Mouse (Mus musculus) embryonic facial prominence, embryonic 10.5 days (tissue): ENCODE measurements around the gene Col5a1. TPM values are rescaled to one million over a fixed set of nuclear protein-coding genes. Genes with fewer than 3 reads are reported as not detected.

Experiments
- DNase-seq: peaks from one replicate; pipeline ENCODE4 v3.0.0-alpha.2; 2017; ENCODE audit warnings: low spot score
- H3K27ac ChIP-seq: fragments of 300-500 bp; sonication (generic); replicated peaks from 2 replicates; pipeline ENCODE4 v1.5.1; 2016; ENCODE audit warnings: mild to moderate bottlenecking
- H3K27me3 ChIP-seq: fragments of 300-500 bp; sonication (generic); replicated peaks from 2 replicates; pipeline ENCODE4 v1.6.1; 2016; ENCODE audit warnings: low read depth, mild to moderate bottlenecking; ENCODE audit not compliant: poor library complexity, severe bottlenecking
- H3K36me3 ChIP-seq: fragments of 300-500 bp; sonication (generic); replicated peaks from 2 replicates; pipeline ENCODE4 v1.6.1; 2016; ENCODE audit warnings: mild to moderate bottlenecking, moderate library complexity
- H3K4me1 ChIP-seq: fragments of 300-500 bp; sonication (generic); 2 replicates; pipeline ENCODE4 v1.6.1; 2016
- H3K4me3 ChIP-seq: fragments of 300-500 bp; sonication (generic); 2 replicates; pipeline ENCODE4 v1.5.1; 2016; ENCODE audit warnings: mild to moderate bottlenecking, moderate library complexity
- H3K9me3 ChIP-seq: fragments of 300-500 bp; sonication (generic); 2 replicates; pipeline ENCODE4 v1.6.1; 2016; ENCODE audit warnings: mild to moderate bottlenecking
- WGBS: fragments of 180-500 bp; shearing (Covaris S2); methylation state at CpG from one replicate; pipeline ENCODE4 v1.1.7; 2016; 5-methylcytosine and 5-hydroxymethylcytosine counted together
- polyA plus RNA-seq: library from polyadenylated mRNA; unstranded; fragments of >200 nt; fragmentation: Nextera tagmentation; extraction: Ambion mirVana; gene quantifications from 2 replicates; pipeline ENCODE4 v1.2.1, GENCODE M21; 2016

The Col5a1 gene
- polyA plus RNA-seq, 1 experiment from 2014 or later: 19.3 TPM

GRCm38 (mm10) chr2:28063711-28064338, 177.6 kb downstream of the Col5a1 start:
- H3K4me1 ChIP-seq: 0 out of 2 replicates have a peak, but pooled peaks cover 3% of the 10 kb centered on the region
- no peaks in the 10 kb centered on the region for H3K27me3 ChIP-seq
- H3K4me3 ChIP-seq: no peak overlapping the region
- H3K9me3 ChIP-seq: no peaks in the 10 kb centered on the region
- WGBS: 94% methylated on average over 4 of the region's 4 CpGs
- DNase-seq: no peak
- 0 out of 2 replicates have a peak overlapping the region, but pooled peaks have one; percentile 49 for H3K27ac ChIP-seq
- no peaks in the 10 kb centered on the region for H3K36me3 ChIP-seq

- 0 out of 2 replicates have a peak, but pooled peaks cover 3% of the 10 kb centered on the region for H3K4me1 ChIP-seq
- WGBS: 86% methylated on average over 7 of the region's 7 CpGs
- H3K27ac ChIP-seq: no peak overlapping the region
Observed at GRCm38 (mm10) chr2:28064339-28065080, 178.3 kb downstream of the Col5a1 start.

GRCm38 (mm10) chr2:28065081-28065651, 178.9 kb downstream of the Col5a1 start:
- WGBS: 87% methylated on average over 5 of the region's 5 CpGs
- peak overlapping the region; percentile 40; the same call in 1 of the 2 replicates for H3K27ac ChIP-seq
- no peaks in the 10 kb centered on the region for H3K27me3 ChIP-seq
- H3K36me3 ChIP-seq: no peaks in the 10 kb centered on the region
- H3K4me3 ChIP-seq: no peak overlapping the region
- H3K4me1 ChIP-seq: 0 out of 2 replicates have a peak, but pooled peaks cover 3% of the 10 kb centered on the region
- H3K9me3 ChIP-seq: no peaks in the 10 kb centered on the region
- no peak for DNase-seq

More at GRCm38 (mm10) chr2:28064339-28065080, 178.3 kb downstream of the Col5a1 start:
- Histone ChIP-seq H3K27me3 (no peaks in the 10 kb centered on the region), H3K9me3 (no peaks in the 10 kb centered on the region), H3K36me3 (no peaks in the 10 kb centered on the region), H3K4me3 (no peak overlapping the region)
- no peak for DNase-seq

- H3K27me3 ChIP-seq: no peaks in the 10 kb centered on the region
- WGBS: 74% methylated on average over 5 of the region's 5 CpGs
- 0 out of 2 replicates have a peak, but pooled peaks cover 3% of the 10 kb centered on the region for H3K4me1 ChIP-seq
- no peak overlapping the region for H3K27ac ChIP-seq
- no peak for DNase-seq
- no peaks in the 10 kb centered on the region for H3K36me3 ChIP-seq
- H3K4me3 ChIP-seq: no peak overlapping the region
- H3K9me3 ChIP-seq: no peaks in the 10 kb centered on the region
Observed at GRCm38 (mm10) chr2:28066686-28067085, 180.5 kb downstream of the Col5a1 start.

GRCm38 (mm10) chr2:28067175-28067574, 180.9 kb downstream of the Col5a1 start:
- 76% methylated on average over 6 of the region's 6 CpGs for WGBS
- DNase-seq: no peak
- H3K36me3 ChIP-seq: no peaks in the 10 kb centered on the region

GRCm38 (mm10) chr2:28067821-28068536, 181.8 kb downstream of the Col5a1 start:
- H3K27ac ChIP-seq: no peak overlapping the region; the same call in 1 of the 2 replicates
- no peaks in the 10 kb centered on the region for H3K9me3 ChIP-seq
- WGBS: 90% methylated on average over 2 of the region's 2 CpGs
- 0 out of 2 replicates have a peak, but pooled peaks cover 3% of the 10 kb centered on the region for H3K4me1 ChIP-seq
- H3K27me3 ChIP-seq: no peaks in the 10 kb centered on the region
- no peak for DNase-seq
- no peak overlapping the region for H3K4me3 ChIP-seq
- H3K36me3 ChIP-seq: no peaks in the 10 kb centered on the region

More at GRCm38 (mm10) chr2:28067175-28067574, 180.9 kb downstream of the Col5a1 start:
- Histone ChIP-seq H3K27ac (no peak overlapping the region), H3K4me3 (no peak overlapping the region), H3K27me3 (no peaks in the 10 kb centered on the region), H3K4me1 (0 out of 2 replicates have a peak, but pooled peaks cover 3% of the 10 kb centered on the region), H3K9me3 (no peaks in the 10 kb centered on the region)

- H3K4me3 ChIP-seq: no peak overlapping the region
- H3K27ac ChIP-seq: no peak overlapping the region
- no peaks in the 10 kb centered on the region for H3K27me3 ChIP-seq
- no peak for DNase-seq
- 95% methylated on average over 9 of the region's 9 CpGs for WGBS
- H3K4me1 ChIP-seq: 0 out of 2 replicates have a peak, but pooled peaks cover under 1% of the 10 kb centered on the region
- no peaks in the 10 kb centered on the region for H3K9me3 ChIP-seq
- no peaks in the 10 kb centered on the region for H3K36me3 ChIP-seq
Observed at GRCm38 (mm10) chr2:28068537-28068878, 182.3 kb downstream of the Col5a1 start.

- Histone ChIP-seq H3K4me1 (no peaks in the 10 kb centered on the region), H3K27ac (no peak overlapping the region), H3K9me3 (peaks cover 5% of the 10 kb centered on the region; the same call in 1 of the 2 replicates), H3K27me3 (no peaks in the 10 kb centered on the region), H3K36me3 (no peaks in the 10 kb centered on the region), H3K4me3 (no peak overlapping the region)
- no peak for DNase-seq
- 82% methylated on average over 7 of the region's 7 CpGs for WGBS
Observed at GRCm38 (mm10) chr2:28075616-28076187, 189.5 kb downstream of the Col5a1 start.

- H3K27me3 ChIP-seq: no peaks in the 10 kb centered on the region
- no peak within 1 kb of the TSS for H3K4me3 ChIP-seq
- no peaks in the 10 kb centered on the region for H3K9me3 ChIP-seq
- H3K36me3 ChIP-seq: no peaks in the 10 kb centered on the region
- H3K27ac ChIP-seq: no peak within 1 kb of the TSS
- WGBS: 86% methylated on average over 3 of the region's 3 CpGs
- no peak for DNase-seq
- peaks cover 11% of the 10 kb centered on the region for H3K4me1 ChIP-seq
Observed at GRCm38 (mm10) chr2:28084768-28085167, 198.5 kb downstream of the Col5a1 start, which contains the start of gene Fcnb. Fcnb (minus strand) TSS chr2:28084885.

GRCm38 (mm10) chr2:28086112-28086511, 199.9 kb downstream of the Col5a1 start:
- 79% methylated on average over 10 of the region's 10 CpGs for WGBS
- no peak for DNase-seq
- H3K4me1 ChIP-seq: peaks cover 20% of the 10 kb centered on the region
- H3K9me3 ChIP-seq: no peaks in the 10 kb centered on the region
- no peak overlapping the region for H3K4me3 ChIP-seq
- no peaks in the 10 kb centered on the region for H3K36me3 ChIP-seq
- no peak overlapping the region for H3K27ac ChIP-seq
- H3K27me3 ChIP-seq: 0 out of 2 replicates have a peak, but pooled peaks cover 2% of the 10 kb centered on the region

- DNase-seq: peak; percentile 35
- 48% methylated on average over 5 of the region's 5 CpGs for WGBS
- peaks cover 2% of the 10 kb centered on the region; the same call in 1 of the 2 replicates for H3K27me3 ChIP-seq
- H3K9me3 ChIP-seq: no peaks in the 10 kb centered on the region
- no peaks in the 10 kb centered on the region for H3K36me3 ChIP-seq
- peaks cover 20% of the 10 kb centered on the region for H3K4me1 ChIP-seq
- 0 out of 2 replicates have a peak overlapping the region, but pooled peaks have one; percentile 24 for H3K27ac ChIP-seq
- no peak overlapping the region for H3K4me3 ChIP-seq
Observed at GRCm38 (mm10) chr2:28089095-28089494, 202.9 kb downstream of the Col5a1 start.
